ENCODE assay signal across 31 mouse cellular contexts in the genomic region with DNA sequence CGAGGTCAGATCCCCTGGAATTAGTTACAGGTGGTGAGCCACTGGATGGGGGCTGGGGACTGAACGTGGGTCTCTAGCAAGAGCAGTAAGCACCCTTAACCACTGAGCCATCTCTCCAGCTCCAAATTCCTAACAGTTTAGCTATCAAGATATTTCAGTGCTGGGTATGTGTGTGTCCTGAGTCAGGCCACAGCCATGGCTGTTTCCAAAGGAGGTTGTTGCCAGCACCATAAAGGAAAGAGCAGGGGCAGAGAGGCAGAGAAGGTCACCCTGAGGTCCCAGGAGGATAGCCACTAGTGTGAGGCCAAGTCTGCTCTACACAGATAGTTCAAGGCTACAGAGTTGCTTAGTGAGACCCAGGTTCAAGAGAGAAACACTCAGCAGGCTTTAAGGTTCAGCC. TPM values are rescaled to one million over a fixed set of nuclear protein-coding genes. Genes with fewer than 3 reads are reported as not detected.
DNase-seq lines count a peak whose midpoint lies in the region.
"Had no signal": no experiment of that assay in that cellular context is flagged by ENCODE, and none has a peak within 500 bp of the region (broad histone marks: within the 10 kb centered on the region; RNA-seq: fewer than 3 reads in every experiment).

No protein-coding gene starts in this region.

- peaks cover 71% of the 10 kb centered on the region for H3K36me3 ChIP-seq in embryonic facial prominence, embryonic 10.5 days (replicated peaks)

- H3K27ac ChIP-seq in embryonic facial prominence, embryonic 10.5 days (replicated peaks): no peak overlapping the region
- H3K27ac ChIP-seq: embryonic facial prominence, embryonic 13.5 days; forebrain, embryonic 13.5 days; hindbrain, embryonic 12.5 days; hindbrain, embryonic 15.5 days; kidney, embryonic 15.5 days had no signal

- no peaks in the 10 kb centered on the region for H3K27me3 ChIP-seq in embryonic facial prominence, embryonic 10.5 days (replicated peaks; ENCODE audit: low read depth, poor library complexity, severe bottlenecking)
- H3K27me3 ChIP-seq: embryonic facial prominence, embryonic 13.5 days; forebrain, embryonic 13.5 days; hindbrain, embryonic 12.5 days; hindbrain, embryonic 15.5 days; kidney, embryonic 15.5 days had no signal

- H3K9me3 ChIP-seq in embryonic facial prominence, embryonic 10.5 days: no peaks in the 10 kb centered on the region
- H3K9me3 ChIP-seq: embryonic facial prominence, embryonic 13.5 days; forebrain, embryonic 13.5 days; hindbrain, embryonic 12.5 days; hindbrain, embryonic 15.5 days; kidney, embryonic 15.5 days had no signal

- peak; percentile 36 for DNase-seq in adrenal gland, adult 2 months
- DNase-seq in adrenal gland, adult 18-20 months (ENCODE audit: low spot score in 2 of 2): no peak
- DNase-seq in embryo, embryonic 11 days: peak; percentile 14
- DNase-seq in embryo, embryonic 10.5 days (ENCODE audit: low spot score): no peak
- DNase-seq in NIH3T3 (ENCODE audit: low read depth): peak; percentile 66
- DNase-seq in embryonic facial prominence, embryonic 10.5 days (ENCODE audit: low spot score): peak; percentile 41
- DNase-seq in frontal cortex, postnatal 25 days (ENCODE audit: low spot score in 2 of 2): no peak
- no peak for DNase-seq in spleen, postnatal 36 days (ENCODE audit: low spot score in 2 of 2)
- DNase-seq: cerebellum, adult 11 months; cerebellum, adult 2 months; cerebellum, adult 9-11 months; cerebellum, postnatal 25 days; gastrocnemius, postnatal 14 days; heart, adult 11 months; kidney, adult 11 months; kidney, adult 8-10 months had no signal

- WGBS in embryonic facial prominence, embryonic 10.5 days: 71% methylated on average over 2 of the region's 2 CpGs

- no peak overlapping the region for H3K4me3 ChIP-seq in embryonic facial prominence, embryonic 10.5 days
- H3K4me3 ChIP-seq: embryonic facial prominence, embryonic 13.5 days; erythroblast, embryonic 14.5 days; forebrain, embryonic 13.5 days; hindbrain, embryonic 12.5 days; hindbrain, embryonic 15.5 days; kidney, embryonic 15.5 days had no signal

- peaks cover 10% of the 10 kb centered on the region for H3K4me1 ChIP-seq in embryonic facial prominence, embryonic 10.5 days
- H3K4me1 ChIP-seq: embryonic facial prominence, embryonic 13.5 days; hindbrain, embryonic 12.5 days; hindbrain, embryonic 15.5 days; kidney, embryonic 15.5 days had no signal

RNA-seq across cellular contexts. Expression of a gene that starts 2.3 kb away (rescaled TPM):
- not detected for total RNA-seq in adrenal gland, adult 2 months (2021)
- polyA plus RNA-seq in adrenal gland, adult 2 months (2012; rRNA removed): not detected in 2 replicates
- total RNA-seq in adrenal gland, adult 18-20 months (2021): not detected
- polyA plus RNA-seq in embryonic facial prominence, embryonic 10.5 days (2016; fragmentation: Nextera tagmentation; extraction: Ambion mirVana): 1.6 and 2.2 TPM in 2 replicates
- total RNA-seq: adrenal gland, postnatal 36 days; gastrocnemius, postnatal 14 days; gastrocnemius, postnatal 4 days; heart, adult 8-10 months; heart, postnatal 25 days had no signal
- polyA plus RNA-seq: cerebellum, adult 2 months; erythroblast, embryonic 14.5 days had no signal

RNA-seq across cellular contexts. Expression of a gene that starts 11.7 kb away (rescaled TPM):
- not detected for total RNA-seq in adrenal gland, adult 2 months (2021)
- polyA plus RNA-seq in adrenal gland, adult 2 months (2012; rRNA removed): 0.17 and 0.31 TPM in 2 replicates
- total RNA-seq in adrenal gland, adult 18-20 months (2021): not detected
- 0.30 and 0.38 TPM in 2 replicates for polyA plus RNA-seq in embryonic facial prominence, embryonic 10.5 days (2016; fragmentation: Nextera tagmentation; extraction: Ambion mirVana)
- total RNA-seq: adrenal gland, postnatal 36 days; common myeloid progenitor, adult 5-6 weeks; heart, adult 8-10 months; heart, postnatal 25 days had no signal
- polyA plus RNA-seq: C2C12; cerebellum, adult 2 months; erythroblast, embryonic 14.5 days; heart, embryonic 14.5 days; heart, postnatal 0 days; hindbrain, embryonic 12.5 days; hindbrain, embryonic 15.5 days; intestine, embryonic 14.5 days; kidney, embryonic 15.5 days had no signal

RNA-seq across cellular contexts. Expression of a gene that starts 20.3 kb away (rescaled TPM):
- total RNA-seq in adrenal gland, adult 2 months (2021): 10 to 100 TPM; 73.1 to 84.2 TPM
- 27.1 and 31.9 TPM in 2 replicates for polyA plus RNA-seq in adrenal gland, adult 2 months (2012; rRNA removed)
- total RNA-seq in adrenal gland, adult 18-20 months (2021): 10 to 100 TPM; 75.6 to 81.7 TPM
- polyA plus RNA-seq in embryonic facial prominence, embryonic 10.5 days (2016; fragmentation: Nextera tagmentation; extraction: Ambion mirVana): 78.7 and 80.1 TPM in 2 replicates

Comparison
In these comparisons a context has a peak if more than half of its experiments do, and no peak if none do; other contexts are left out.
1. DNase-seq: peak in adrenal gland, adult 2 months (single experiment), embryo, embryonic 11 days (single experiment), NIH3T3 (single experiment) and embryonic facial prominence, embryonic 10.5 days (single experiment); none in adrenal gland, adult 18-20 months (0 of 2), embryo, embryonic 10.5 days (single experiment), frontal cortex, postnatal 25 days (0 of 2) and spleen, postnatal 36 days (0 of 2).